Mouse (Mus musculus) forebrain, embryonic 16.5 days (tissue): Measurements from ENCODE around the gene Dap. TPM values are rescaled to one million over a fixed set of nuclear protein-coding genes. Genes with fewer than 3 reads are reported as not detected.

ENCODE experiments used
- ATAC-seq: fragments of 200-750 bp; cut with Nextera tagmentation; 2 replicates; pipeline ENCODE4 v1.8.0; 2017; ENCODE audit warnings: mild to moderate bottlenecking, moderate library complexity
- H3K27ac ChIP-seq: fragments of 300-500 bp; sonication (generic); 2 replicates; pipeline ENCODE4 v1.5.1; 2014; ENCODE audit warnings: low read length, control low read depth
- H3K27me3 ChIP-seq: fragments of 300-500 bp; sonication (generic); replicated peaks from 2 replicates; pipeline ENCODE4 v1.6.1; 2014; ENCODE audit warnings: low read length; ENCODE audit not compliant: control insufficient read depth, insufficient read depth
- H3K36me3 ChIP-seq: fragments of 300-500 bp; sonication (generic); 2 replicates; pipeline ENCODE4 v1.6.1; 2014; ENCODE audit not compliant: control insufficient read depth, insufficient read depth
- H3K4me1 ChIP-seq: fragments of 300-500 bp; sonication (generic); replicated peaks from 2 replicates; pipeline ENCODE4 v1.6.1; 2014; ENCODE audit warnings: low read length; ENCODE audit not compliant: control insufficient read depth, insufficient read depth
- H3K4me2 ChIP-seq: fragments of 300-500 bp; sonication (generic); 2 replicates; pipeline ENCODE4 v1.6.1; 2014; ENCODE audit warnings: mild to moderate bottlenecking, low read length, control low read depth
- H3K4me3 ChIP-seq: fragments of 300-500 bp; sonication (generic); replicated peaks from 2 replicates; pipeline ENCODE4 v1.5.1; 2014; ENCODE audit warnings: mild to moderate bottlenecking, low read length, control low read depth
- H3K9ac ChIP-seq: fragments of 300-500 bp; sonication (generic); replicated peaks from 2 replicates; pipeline ENCODE4 v1.6.1; 2014; ENCODE audit warnings: low read depth, low read length, control low read depth
- H3K9me3 ChIP-seq: fragments of 300-500 bp; sonication (generic); 2 replicates; pipeline ENCODE4 v1.6.1; 2016; ENCODE audit warnings: low read length; ENCODE audit not compliant: control insufficient read depth
- WGBS: fragments of 180-500 bp; shearing (Covaris S2); extraction: QIAGEN DNeasy Blood & Tissue Kit; methylation state at CpG from one replicate; pipeline ENCODE4 v1.1.7; 2014; 5-methylcytosine and 5-hydroxymethylcytosine counted together
- polyA plus RNA-seq: library from polyadenylated mRNA; unstranded; fragments of >200 nt; fragmentation: Nextera tagmentation; extraction: Ambion mirVana; gene quantifications from 2 replicates; pipeline ENCODE4 v1.2.1, GENCODE M21; 2015

Dap gene
- polyA plus RNA-seq, 1 experiment from 2014 or later, result 18.0 TPM

DNA sequence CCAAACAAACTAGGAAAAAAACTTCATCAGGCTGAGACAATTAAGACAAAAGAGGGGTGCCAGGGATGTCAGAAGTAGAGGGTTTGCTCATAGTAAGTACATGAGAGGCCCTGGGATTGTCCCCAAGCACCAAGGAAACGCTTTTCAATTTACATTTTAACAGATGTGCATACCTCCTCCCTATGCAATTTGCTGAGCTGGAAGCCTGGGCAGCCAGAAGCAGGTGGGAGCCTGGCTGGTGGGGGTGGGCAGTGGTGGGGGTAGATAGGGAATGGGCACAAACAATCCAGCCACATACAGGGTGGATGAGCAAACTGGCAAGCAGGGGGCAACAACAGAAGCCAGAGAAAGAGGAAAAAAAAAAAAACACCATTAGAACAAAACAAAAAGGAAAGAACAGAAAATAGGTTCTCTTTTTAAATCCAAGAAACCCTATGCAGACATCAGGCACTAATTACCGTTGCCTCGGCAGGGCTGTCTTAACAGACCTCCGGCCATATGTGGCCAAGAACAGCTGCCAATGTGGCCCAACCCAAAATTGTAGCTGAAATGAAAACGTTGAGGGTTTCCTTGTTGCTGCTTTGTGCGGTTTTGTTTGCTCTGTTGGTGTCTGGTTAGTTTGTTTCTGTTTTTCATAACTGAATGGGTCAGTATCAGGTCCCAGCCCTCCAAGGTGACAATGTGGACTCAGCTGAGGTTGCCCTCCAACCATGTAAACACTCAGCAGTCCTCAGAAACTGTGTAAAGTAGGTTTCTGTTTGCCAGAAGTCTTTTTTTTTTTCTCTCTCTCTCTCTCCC, 94.2 kb downstream of the Dap start:
- Histone ChIP-seq H3K4me3 (no peak overlapping the region), H3K36me3 (no peaks in the 10 kb centered on the region), H3K9me3 (no peaks in the 10 kb centered on the region), H3K27me3 (no peaks in the 10 kb centered on the region), H3K9ac (no peak overlapping the region), H3K4me1 (peaks cover 16% of the 10 kb centered on the region), H3K27ac (peak overlapping the region; percentile 26; the same call in 1 of the 2 replicates), H3K4me2 (no peak overlapping the region)
- 12% methylated on average over 6 of the region's 6 CpGs for WGBS
- peak; percentile 34; the same call in 1 of the 2 replicates for ATAC-seq

DNA sequence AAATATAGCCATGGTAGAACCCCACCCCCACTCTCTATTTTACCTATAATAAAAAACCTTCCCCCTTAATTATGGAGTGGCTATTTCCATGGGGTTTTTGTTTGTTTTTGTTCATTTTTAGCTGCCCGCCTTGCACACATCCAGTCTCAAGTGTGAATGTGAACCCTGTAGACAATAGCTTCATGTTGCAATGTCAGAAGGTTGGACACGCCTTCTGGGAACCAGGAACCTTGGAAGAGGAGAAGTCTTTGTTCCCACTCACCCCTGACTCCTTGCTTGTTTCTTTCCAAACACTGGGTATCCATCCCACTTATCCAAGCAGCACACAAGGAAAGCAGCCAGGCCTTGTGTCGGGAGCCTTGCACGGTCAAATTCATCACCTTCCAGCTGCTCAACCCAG, 94.9 kb downstream of the Dap start:
- no peak for ATAC-seq
- Histone ChIP-seq H3K4me1 (peaks cover 16% of the 10 kb centered on the region), H3K4me3 (no peak overlapping the region), H3K27ac (no peak overlapping the region), H3K4me2 (no peak overlapping the region), H3K27me3 (no peaks in the 10 kb centered on the region), H3K9ac (no peak overlapping the region), H3K36me3 (no peaks in the 10 kb centered on the region), H3K9me3 (no peaks in the 10 kb centered on the region)
- WGBS, result 50% methylated on average over 4 of the region's 4 CpGs

DNA sequence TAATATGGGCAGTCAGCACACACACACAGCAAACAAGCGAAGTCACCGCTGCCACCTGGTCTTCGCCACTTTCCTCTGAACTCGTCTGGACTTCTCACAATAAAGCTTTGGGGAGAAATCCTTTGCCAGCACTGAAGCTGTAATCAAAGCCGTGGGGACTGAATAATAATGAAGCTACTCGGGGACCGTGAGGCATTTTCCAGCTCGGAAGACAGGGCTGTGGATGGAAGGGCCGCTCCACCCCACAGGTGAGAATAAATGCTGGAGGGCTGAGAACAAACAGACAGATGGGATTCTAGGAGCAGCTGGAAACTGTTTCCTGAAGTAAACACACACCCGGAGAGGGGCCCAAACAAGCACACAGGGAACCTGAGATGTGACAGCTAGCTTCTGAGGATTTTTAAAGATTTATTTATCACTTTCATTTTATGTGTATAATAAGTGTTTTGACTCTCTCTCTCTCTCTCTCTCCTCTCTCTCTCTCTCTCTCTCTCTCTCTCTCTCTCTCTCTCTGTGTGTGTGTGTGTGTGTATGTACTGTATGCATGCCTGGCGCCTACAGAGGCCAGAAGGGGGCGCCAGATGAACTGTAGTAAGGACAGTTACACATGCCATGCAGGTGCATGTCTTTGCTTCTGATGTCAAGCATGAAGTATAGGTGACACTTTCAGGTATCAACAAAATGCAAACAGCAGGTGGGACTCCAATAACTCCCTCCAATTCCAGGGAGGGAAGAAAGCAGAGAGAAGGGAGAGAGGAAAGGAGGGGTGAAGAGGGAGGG, 96.7 kb downstream of the Dap start:
- no peak; the same call in 1 of the 2 replicates for ATAC-seq
- H3K4me2 ChIP-seq, result no peak overlapping the region
- 32% methylated on average over 12 of the region's 12 CpGs for WGBS

DNA sequence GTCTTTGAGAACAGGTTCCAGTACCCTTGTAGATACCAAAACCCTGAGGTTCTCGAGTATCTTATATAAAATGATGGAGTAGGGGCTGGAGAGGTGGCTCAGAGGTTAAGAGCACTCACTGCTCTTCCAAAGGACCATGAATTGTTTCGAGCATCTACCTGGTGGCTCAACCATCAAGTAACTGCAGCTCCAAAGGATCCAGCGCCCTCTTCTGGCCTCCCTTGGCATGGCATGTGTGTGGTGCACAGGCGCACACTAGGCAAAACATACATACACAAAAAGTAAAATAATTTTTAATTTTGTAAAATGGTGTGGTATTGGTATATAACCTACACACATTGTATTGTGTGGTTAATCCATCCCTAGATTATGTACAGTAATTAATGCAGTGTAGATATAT, 99.6 kb downstream of the Dap start:
- Histone ChIP-seq H3K9me3 (no peaks in the 10 kb centered on the region), H3K9ac (no peak overlapping the region), H3K36me3 (no peaks in the 10 kb centered on the region), H3K27me3 (no peaks in the 10 kb centered on the region), H3K4me3 (no peak overlapping the region), H3K4me1 (peaks cover 6% of the 10 kb centered on the region), H3K4me2 (no peak overlapping the region), H3K27ac (no peak overlapping the region)
- 79% methylated on average over 4 of the region's 4 CpGs for WGBS
- ATAC-seq, result no peak

More for the DNA sequence above, 96.7 kb downstream of the Dap start:
- no peak overlapping the region for H3K27ac ChIP-seq
- H3K27me3 ChIP-seq, result no peaks in the 10 kb centered on the region
- no peaks in the 10 kb centered on the region for H3K36me3 ChIP-seq
- H3K4me3 ChIP-seq, result no peak overlapping the region
- no peaks in the 10 kb centered on the region for H3K9me3 ChIP-seq
- H3K4me1 ChIP-seq, result peaks cover 16% of the 10 kb centered on the region
- H3K9ac ChIP-seq, result no peak overlapping the region

Other genes starting within 250 kb of the Dap start
- 0.39 and 0.53 TPM in 2 replicates for gene Ankrd33b, start 143.4 kb downstream of the Dap start, polyA plus RNA-seq
- gene Ropn1l, start 229.4 kb downstream of the Dap start, polyA plus RNA-seq, result 0.98 and 1.2 TPM in 2 replicates